ENCODE assay signal across 15 mouse cellular contexts in genomic region chr7:118821356-118821755, GRCm38 (mm10). TPM values are rescaled to one million over a fixed set of nuclear protein-coding genes. Genes with fewer than 3 reads are reported as not detected.
DNase-seq lines count a peak whose midpoint lies in the region; ATAC-seq lines count a peak whose summit lies in the region.
"Had no signal": no experiment of that assay in that cellular context is flagged by ENCODE, and none has a peak within 500 bp of the region (broad histone marks: within the 10 kb centered on the region; RNA-seq: fewer than 3 reads in every experiment).

No protein-coding gene starts in this region.

- H3K4me3 ChIP-seq in heart, embryonic 11.5 days (ENCODE audit: low read depth, low read length), result no peak overlapping the region
- H3K4me3 ChIP-seq in hindbrain, embryonic 13.5 days, result no peak overlapping the region
- H3K4me3 ChIP-seq: hindbrain, embryonic 15.5 days had no signal

- no peak overlapping the region for H3K4me2 ChIP-seq in heart, embryonic 11.5 days
- H3K4me2 ChIP-seq in hindbrain, embryonic 13.5 days, result no peak overlapping the region
- H3K4me2 ChIP-seq: hindbrain, embryonic 15.5 days had no signal

- no peak for ATAC-seq in heart, embryonic 11.5 days (replicated peaks; ENCODE audit: insufficient number of reproducible peaks, low FRiP score, low TSS enrichment)
- ATAC-seq in hindbrain, embryonic 13.5 days (ENCODE audit: low FRiP score), result no peak
- ATAC-seq in erythroid progenitor cell, adult 5-6 weeks (replicated peaks; ENCODE audit: low FRiP score, poor library complexity, severe bottlenecking), result no peak
- ATAC-seq: Patski had no signal

- H3K27ac ChIP-seq in heart, embryonic 11.5 days (ENCODE audit: low read depth, low read length), result no peak overlapping the region
- H3K27ac ChIP-seq in hindbrain, embryonic 13.5 days, result no peak overlapping the region
- H3K27ac ChIP-seq: hindbrain, embryonic 15.5 days had no signal

- H3K36me3 ChIP-seq in heart, embryonic 11.5 days (ENCODE audit: control insufficient read depth, insufficient read depth, low read length), result peaks cover 4% of the 10 kb centered on the region
- peaks cover 49% of the 10 kb centered on the region for H3K36me3 ChIP-seq in hindbrain, embryonic 13.5 days

- 58% methylated on average over 7 of the region's 7 CpGs for WGBS in heart, embryonic 11.5 days (ENCODE audit: insufficient replicate concordance)
- 77% methylated on average over 7 of the region's 7 CpGs for WGBS in hindbrain, embryonic 13.5 days

- H3K9me3 ChIP-seq in heart, embryonic 11.5 days (replicated peaks; ENCODE audit: control insufficient read depth, low read length), result no peaks in the 10 kb centered on the region
- H3K9me3 ChIP-seq in hindbrain, embryonic 13.5 days, result no peaks in the 10 kb centered on the region
- H3K9me3 ChIP-seq: hindbrain, embryonic 15.5 days had no signal

- no peak overlapping the region for H3K9ac ChIP-seq in heart, embryonic 11.5 days (ENCODE audit: low read depth, low read length)
- no peak overlapping the region for H3K9ac ChIP-seq in hindbrain, embryonic 13.5 days
- H3K9ac ChIP-seq: hindbrain, embryonic 15.5 days had no signal

- DNase-seq in heart, adult 18-20 months, result peak; percentile 68 to 86
- peak; percentile 57 for DNase-seq in ES-CJ7 (ENCODE audit: low read depth, low spot score)
- DNase-seq in heart, adult 9 months (ENCODE audit: low spot score in 2 of 2), result peak; percentile 68 to 82
- DNase-seq in lung, postnatal 25 days (ENCODE audit: low spot score), result peak; percentile 39
- DNase-seq in right cerebral cortex, postnatal 14 days, result no peak
- DNase-seq: adrenal gland, postnatal 25 days; cerebellum, adult 18-20 months; kidney, postnatal 10 days; liver; thymus, adult 2 months had no signal

- H3K4me1 ChIP-seq in heart, embryonic 11.5 days (ENCODE audit: control insufficient read depth, insufficient read depth, low read length), result no peaks in the 10 kb centered on the region
- peaks cover 8% of the 10 kb centered on the region; the same call in 1 of the 2 replicates for H3K4me1 ChIP-seq in hindbrain, embryonic 13.5 days (replicated peaks)
- H3K4me1 ChIP-seq: hindbrain, embryonic 15.5 days had no signal

- H3K27me3 ChIP-seq in heart, embryonic 11.5 days (ENCODE audit: control insufficient read depth, insufficient read depth, low read length), result no peaks in the 10 kb centered on the region
- H3K27me3 ChIP-seq in hindbrain, embryonic 13.5 days, result no peaks in the 10 kb centered on the region
- H3K27me3 ChIP-seq: hindbrain, embryonic 15.5 days; Patski had no signal

RNA-seq across cellular contexts. Expression of gene Iqck, which starts 34.2 kb away (rescaled TPM):
- total RNA-seq in heart, adult 18-20 months (2021), result under 1 TPM; 0.10 to 0.59 TPM
- polyA plus RNA-seq in heart, embryonic 11.5 days (2014; fragmentation: Nextera tagmentation; extraction: Ambion mirVana), result 1.00 and 1.2 TPM in 2 replicates
- 3.7 and 4.4 TPM in 2 replicates for polyA plus RNA-seq in hindbrain, embryonic 13.5 days (2015; fragmentation: Nextera tagmentation; extraction: Ambion mirVana)
- not detected in 2 replicates for total RNA-seq in erythroid progenitor cell, adult 5-6 weeks (2015; ENCODE audit: low replicate concordance)
- total RNA-seq in erythroid progenitor cell, adult 5-6 weeks (2017; ENCODE audit: low replicate concordance), result not detected in 2 replicates

RNA-seq across cellular contexts. Expression of gene Knop1, which starts 34.7 kb away (rescaled TPM):
- 10 to 100 TPM; 12.3 to 12.6 TPM for total RNA-seq in heart, adult 18-20 months (2021)
- 65.1 and 78.1 TPM in 2 replicates for polyA plus RNA-seq in heart, embryonic 11.5 days (2014; fragmentation: Nextera tagmentation; extraction: Ambion mirVana)
- 102 TPM in 2 replicates for polyA plus RNA-seq in hindbrain, embryonic 13.5 days (2015; fragmentation: Nextera tagmentation; extraction: Ambion mirVana)
- 7.2 and 8.4 TPM in 2 replicates for total RNA-seq in erythroid progenitor cell, adult 5-6 weeks (2015; ENCODE audit: low replicate concordance)
- total RNA-seq in erythroid progenitor cell, adult 5-6 weeks (2017; ENCODE audit: low replicate concordance), result 4.2 and 6.5 TPM in 2 replicates
